Comparison of ENCODE assay signal across 8 mouse cellular contexts in genomic region chr19:28726161-28726880, GRCm38 (mm10). TPM values are rescaled to one million over a fixed set of nuclear protein-coding genes. Genes with fewer than 3 reads are reported as not detected.
DNase-seq lines count a peak whose midpoint lies in the region; ATAC-seq and TF ChIP-seq lines count a peak whose summit lies in the region.

No protein-coding gene starts in this region.

- intact Hi-C loops in gastrocnemius, adult 2 months (cut with DNase I), result loop anchor here (10.0 kb wide), 1 partner anchor 562 kb away; no protein-coding TSS in a partner anchor

- no peak overlapping the region for H3K27ac ChIP-seq in hindbrain, embryonic 11.5 days (ENCODE audit: low read depth, low read length)
- H3K27ac ChIP-seq in hindbrain, embryonic 16.5 days (ENCODE audit: low read depth, low read length), result no peak overlapping the region
- no peak overlapping the region for H3K27ac ChIP-seq in ES-E14 (ENCODE audit: insufficient read depth, low read depth, low read length, poor library complexity, severe bottlenecking)
- H3K27ac ChIP-seq in gastrocnemius, adult 2 months, result no peak overlapping the region

- WGBS in hindbrain, embryonic 11.5 days, result 58% methylated on average over 18 of the region's 18 CpGs
- WGBS in hindbrain, embryonic 16.5 days, result 53% methylated on average over 18 of the region's 18 CpGs

- no peak overlapping the region for H3K4me3 ChIP-seq in hindbrain, embryonic 11.5 days (ENCODE audit: low read depth, low read length)
- no peak overlapping the region for H3K4me3 ChIP-seq in hindbrain, embryonic 16.5 days (ENCODE audit: low read length)
- H3K4me3 ChIP-seq in ES-E14 (ENCODE audit: insufficient read depth in 1 of 2, low read depth in 1 of 2, low read length in 2 of 2, poor library complexity in 1 of 2, severe bottlenecking in 1 of 2), result no peak overlapping the region
- H3K4me3 ChIP-seq in gastrocnemius, adult 2 months, result peak overlapping the region; percentile 27; the same call in 1 of the 2 replicates

- peaks cover 2% of the 10 kb centered on the region; the same call in 1 of the 2 replicates for H3K27me3 ChIP-seq in hindbrain, embryonic 11.5 days (ENCODE audit: control insufficient read depth, insufficient read depth, low read length)
- no peaks in the 10 kb centered on the region for H3K27me3 ChIP-seq in hindbrain, embryonic 16.5 days (replicated peaks; ENCODE audit: control insufficient read depth, insufficient read depth, low read length)

- ATAC-seq in hindbrain, embryonic 11.5 days (ENCODE audit: low FRiP score), result no peak
- ATAC-seq in hindbrain, embryonic 16.5 days, result no peak
- peak; percentile 31; the same call in 1 of the 2 replicates for ATAC-seq in cerebellum, adult (ENCODE audit: insufficient number of reproducible peaks, low FRiP score, low TSS enrichment)

- H3K4me2 ChIP-seq in hindbrain, embryonic 11.5 days (replicated peaks; ENCODE audit: low read depth, low read length), result no peak overlapping the region
- no peak overlapping the region for H3K4me2 ChIP-seq in hindbrain, embryonic 16.5 days (ENCODE audit: low read length)

- in situ Hi-C loops in ES-E14 (cut with MboI; ENCODE audit: low sequenced_read_pairs in 2 of 2, unreplicated experiment in 2 of 2), result loop anchor here in 1 of 2 experiments (25.0 kb wide), 1 partner anchor 189 kb away; no protein-coding TSS in a partner anchor

- H3K4me1 ChIP-seq in hindbrain, embryonic 11.5 days (replicated peaks; ENCODE audit: control insufficient read depth, insufficient read depth, low read length), result no peaks in the 10 kb centered on the region
- peaks cover 2% of the 10 kb centered on the region; the same call in 1 of the 2 replicates for H3K4me1 ChIP-seq in hindbrain, embryonic 16.5 days (ENCODE audit: control insufficient read depth, insufficient read depth, low read depth, low read length)
- H3K4me1 ChIP-seq in ES-E14 (ENCODE audit: control insufficient read depth in 2 of 2, insufficient read depth in 2 of 2, low read length in 2 of 2, poor library complexity in 1 of 2), result no peaks in the 10 kb centered on the region

- DNase-seq in hindbrain, embryonic 11.5 days (ENCODE audit: low spot score), result peak; percentile 81
- DNase-seq in ES-E14 (ENCODE audit: low read depth, low spot score), result peak; percentile 68
- peak; percentile 56 for DNase-seq in gastrocnemius, adult 2 months
- peak; percentile 49 to 86 for DNase-seq in layer of hippocampus, adult 8-10 months (ENCODE audit: low spot score in 2 of 2)
- peak; percentile 62 for DNase-seq in lung, postnatal 25 days (ENCODE audit: low spot score)
- DNase-seq in thymus, postnatal 14 days, result peak; percentile 57

- H3K9me3 ChIP-seq in hindbrain, embryonic 11.5 days (ENCODE audit: control insufficient read depth, low read length), result no peaks in the 10 kb centered on the region
- H3K9me3 ChIP-seq in hindbrain, embryonic 16.5 days (ENCODE audit: control insufficient read depth, low read length), result no peaks in the 10 kb centered on the region
- H3K9me3 ChIP-seq in ES-E14 (ENCODE audit: control insufficient read depth, insufficient read depth, low read depth, low read length), result no peaks in the 10 kb centered on the region

- H3K36me3 ChIP-seq in hindbrain, embryonic 11.5 days (ENCODE audit: control insufficient read depth, insufficient read depth, low read length), result no peaks in the 10 kb centered on the region
- H3K36me3 ChIP-seq in hindbrain, embryonic 16.5 days (ENCODE audit: control insufficient read depth, insufficient read depth, low read length), result no peaks in the 10 kb centered on the region
- H3K36me3 ChIP-seq in ES-E14 (ENCODE audit: control insufficient read depth, insufficient read depth, low read length, poor library complexity, severe bottlenecking), result no peaks in the 10 kb centered on the region

- H3K9ac ChIP-seq in hindbrain, embryonic 11.5 days (ENCODE audit: low read depth, low read length), result no peak overlapping the region
- no peak overlapping the region for H3K9ac ChIP-seq in hindbrain, embryonic 16.5 days (ENCODE audit: low read depth, low read length)
- no peak overlapping the region for H3K9ac ChIP-seq in ES-E14 (ENCODE audit: insufficient read depth, low read depth, low read length, poor library complexity, severe bottlenecking)

- peak; percentile 92 for TF ChIP-seq CTCF in gastrocnemius, adult 2 months (IDR thresholded peaks at IDR 0.05)

TF ChIP-seq in ES-E14, 5 proteins besides CTCF, POLR2A, EP300 and RAD21:
- no peak for TF ChIP-seq CHD2 (IDR thresholded peaks at IDR 0.05; ENCODE audit: low read depth, low read length)
- no peak for TF ChIP-seq ZNF384 (IDR thresholded peaks at IDR 0.05; ENCODE audit: low read depth, low read length)
- peak; percentile 73; the same call in 1 of the 2 replicates for TF ChIP-seq ZC3H11A (IDR thresholded peaks at IDR 0.05; ENCODE audit: borderline replicate concordance, low read depth, low read length)

RNA-seq across cellular contexts. Expression of gene Glis3, which starts 46.4 kb away (rescaled TPM):
- 2.3 and 2.9 TPM in 2 replicates for polyA plus RNA-seq in hindbrain, embryonic 11.5 days (2014; fragmentation: Nextera tagmentation; extraction: Ambion mirVana)
- 2.5 and 2.9 TPM in 2 replicates for polyA plus RNA-seq in hindbrain, embryonic 16.5 days (2015; fragmentation: Nextera tagmentation; extraction: Ambion mirVana)
- total RNA-seq in ES-E14 (2012; rRNA removed), result 1.7 and 3.3 TPM in 2 replicates
- total RNA-seq in gastrocnemius, adult 2 months (2021), result 1 to 10 TPM in 1 of 2 experiments, under 1 TPM in 1; 0.61 to 1.2 TPM
- 10 to 100 TPM; 25.6 to 29.4 (median 26.0) TPM for total RNA-seq in layer of hippocampus, adult 8-10 months (2022)
